Mouse (Mus musculus) thymus, postnatal 36 days (tissue): ENCODE measurements around the gene Clmp.
"Not testable (repeated sequence)": the region's sequence is repeated elsewhere in the genome, so short reads cannot be mapped to it uniquely, and the experiment has no call there.

Experiments
- DNase-seq, 2 experiments: peaks; one replicate each; pipeline ENCODE4 v3.0.0; 2022; ENCODE audit warnings: mixed read lengths in 2 of 2

The Clmp gene

GRCm38 (mm10) chr9:40732302-40732701 lies 46.5 kb downstream of the Clmp start:
- no peak for DNase-seq

DNA sequence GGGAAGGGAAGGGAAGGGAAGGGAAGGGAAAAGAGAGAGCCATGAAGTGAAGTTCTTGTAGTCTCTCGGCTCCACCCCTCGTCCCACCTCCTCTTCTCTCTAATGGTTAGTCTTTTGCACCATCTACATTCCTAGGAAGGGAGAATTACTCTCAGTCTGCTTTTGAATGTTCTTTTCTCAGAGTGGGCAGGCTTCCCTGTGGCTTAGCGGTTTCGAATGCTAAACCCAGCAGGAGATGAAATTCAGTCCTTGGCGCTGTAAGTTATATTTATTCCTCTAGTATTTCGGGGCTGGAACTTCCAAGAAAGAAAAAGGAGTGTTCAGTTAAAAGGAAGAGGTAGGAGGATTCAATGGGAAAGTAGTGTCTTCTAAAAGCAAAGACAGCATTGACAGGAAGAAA lies 51.4 kb downstream of the Clmp start:
- no peak for DNase-seq

DNA sequence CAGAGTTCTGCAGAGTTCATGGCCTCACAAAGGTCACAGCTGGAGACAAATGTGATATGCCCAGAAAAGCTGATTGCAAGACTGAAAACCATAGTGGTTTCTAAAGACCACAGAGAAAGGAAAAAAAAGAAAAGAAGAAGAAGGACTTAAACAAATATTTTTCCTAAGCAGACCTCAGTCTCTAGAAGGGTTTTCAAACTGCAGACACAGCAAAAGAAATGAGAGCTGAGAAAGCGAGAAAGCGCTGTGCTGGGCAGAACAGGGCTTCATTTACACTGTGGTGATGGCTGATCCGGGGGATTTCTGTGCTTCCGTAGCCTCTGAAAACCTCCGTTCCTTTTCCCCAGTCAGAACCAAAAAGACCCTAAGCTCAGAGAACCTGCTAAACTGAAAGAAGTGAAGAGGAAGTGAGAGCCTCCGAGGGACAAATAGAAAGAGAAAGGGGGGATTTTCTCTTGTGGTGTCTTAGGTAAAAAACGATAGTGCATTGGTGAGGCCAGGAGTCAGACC lies 57.8 kb downstream of the Clmp start:
- DNase-seq: no peak

DNA sequence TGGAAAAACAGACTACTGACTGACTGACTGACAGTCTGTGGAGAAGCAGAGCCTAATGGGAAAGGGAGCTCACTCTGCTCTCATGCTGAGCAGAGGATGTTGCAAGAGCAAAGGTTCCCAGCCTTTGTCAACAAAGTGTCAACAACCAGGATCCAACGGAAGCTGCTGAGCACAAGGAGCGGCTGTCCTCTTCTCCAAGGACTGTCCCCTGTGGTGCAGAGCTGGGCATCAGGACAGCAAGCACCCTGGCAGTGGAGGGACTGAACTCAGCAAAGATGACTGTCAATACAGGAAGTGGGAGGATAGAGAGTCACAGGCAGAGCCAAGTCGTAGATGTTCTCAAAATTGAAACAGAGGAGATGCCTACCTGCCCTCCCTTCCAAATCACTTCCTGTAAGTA lies 58.5 kb downstream of the Clmp start:
- DNase-seq: no peak

GRCm38 (mm10) chr9:40746796-40747195 lies 61.0 kb downstream of the Clmp start:
- DNase-seq: no peak

DNA sequence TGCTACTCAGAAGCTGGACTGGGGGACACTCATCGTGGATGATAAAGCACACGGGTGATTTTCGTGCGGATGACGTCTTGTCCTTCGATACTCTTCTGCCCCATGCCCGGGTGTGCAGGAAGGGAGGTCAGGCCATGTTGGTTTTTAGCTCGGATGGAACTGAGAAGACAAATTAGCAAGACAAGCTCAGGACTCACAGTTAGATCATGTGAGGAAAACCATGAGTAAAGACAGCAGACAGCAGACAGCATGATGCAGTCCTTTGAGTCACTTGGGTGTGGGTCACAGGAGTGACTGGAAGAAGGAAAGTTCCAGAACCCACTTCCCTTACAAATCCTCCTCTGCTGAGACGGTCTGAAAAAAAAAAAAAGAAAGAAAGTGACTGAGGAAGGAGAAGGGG lies 61.5 kb downstream of the Clmp start:
- no peak for DNase-seq

GRCm38 (mm10) chr9:40749832-40750620 lies 64.3 kb downstream of the Clmp start:
- DNase-seq: no peak

GRCm38 (mm10) chr9:40751749-40752148 lies 66.0 kb downstream of the Clmp start:
- no peak for DNase-seq

DNA sequence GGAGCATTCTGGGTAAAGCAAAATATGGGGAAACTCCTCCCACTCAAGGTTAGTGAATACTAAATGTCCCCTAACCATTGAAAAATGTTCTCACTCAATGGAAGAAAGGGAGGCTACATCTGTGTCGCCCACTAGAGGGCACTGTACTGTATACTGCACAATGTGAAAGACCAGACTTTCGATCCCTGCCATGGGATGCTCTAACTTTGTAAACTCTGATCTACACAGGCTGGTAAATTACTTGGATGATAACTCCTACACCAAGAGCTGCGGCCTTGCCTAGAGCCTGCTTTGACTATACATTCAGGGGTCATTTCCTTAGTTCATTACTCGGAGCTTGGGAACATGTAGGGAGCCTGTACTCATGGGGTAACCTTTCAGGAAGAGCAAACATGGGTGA lies 70.6 kb downstream of the Clmp start:
- peak; percentile 35 to 38 for DNase-seq

DNA sequence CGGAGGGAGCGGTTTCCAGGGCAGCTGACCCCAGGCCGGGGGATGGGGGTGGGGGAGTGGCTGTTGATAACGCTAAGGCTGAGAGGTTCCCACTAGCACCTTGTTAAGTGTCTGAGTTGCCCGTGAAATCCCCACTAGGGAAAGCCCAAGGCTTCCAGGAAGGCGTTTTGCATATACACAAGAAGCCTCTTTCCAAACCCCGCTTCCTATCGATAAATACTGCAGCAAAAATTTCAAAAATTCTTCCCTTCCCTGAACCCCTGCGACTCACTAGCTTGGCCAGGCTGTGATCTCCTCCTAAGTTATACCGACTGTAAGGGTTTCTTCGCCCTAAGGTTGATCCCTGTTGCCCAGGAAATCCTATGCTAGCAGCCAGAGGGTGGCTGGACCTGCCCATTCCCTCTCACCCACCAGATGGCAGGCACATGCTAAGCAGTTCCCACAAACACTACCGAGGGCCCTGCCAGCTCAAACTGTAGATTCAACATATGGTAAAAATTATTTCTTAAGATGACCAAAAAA lies 71.4 kb downstream of the Clmp start:
- DNase-seq: peak; percentile 15 to 25

- peak; percentile 52 to 57 for DNase-seq
Measured at GRCm38 (mm10) chr9:40757685-40758270, 72.0 kb downstream of the Clmp start.

DNA sequence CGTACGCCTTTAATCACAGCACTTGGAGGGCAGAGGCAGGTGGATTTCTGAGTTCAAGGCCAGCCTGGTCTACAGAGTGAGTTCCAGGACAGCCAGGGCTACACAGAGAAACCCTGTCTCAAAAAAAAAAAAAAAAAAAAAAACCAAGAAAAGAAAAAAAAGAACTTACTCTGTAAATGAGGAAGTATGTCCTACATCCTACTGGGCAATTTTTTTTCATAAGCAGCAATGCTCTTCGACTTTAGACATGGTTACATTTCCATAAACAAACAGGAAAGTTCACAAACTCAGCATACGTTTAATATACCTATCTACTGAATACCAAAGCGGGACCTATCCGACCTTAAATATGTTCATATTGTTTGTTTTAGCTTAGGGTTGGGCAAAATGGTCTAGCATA lies 76.6 kb downstream of the Clmp start:
- DNase-seq: no peak

GRCm38 (mm10) chr9:40764887-40765580 lies 79.3 kb downstream of the Clmp start:
- DNase-seq: no peak

DNA sequence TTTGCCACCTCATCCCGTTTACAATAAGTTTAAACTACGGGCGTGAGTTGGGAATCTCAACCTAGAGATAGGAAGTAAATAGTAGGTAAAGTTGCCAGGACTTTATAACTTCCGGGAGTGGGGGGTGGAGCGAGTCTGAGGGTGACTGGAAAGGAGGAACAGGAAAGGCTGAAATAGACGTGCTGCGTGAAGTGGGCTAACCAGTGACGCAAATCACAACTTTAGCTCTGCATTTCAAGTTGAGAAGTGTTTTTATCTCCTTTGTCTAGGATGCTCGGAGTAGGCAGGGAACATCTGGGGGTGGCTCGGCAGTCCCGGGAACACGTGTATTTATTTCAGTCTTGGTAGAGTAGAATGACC lies 79.8 kb downstream of the Clmp start:
- DNase-seq: no peak

DNA sequence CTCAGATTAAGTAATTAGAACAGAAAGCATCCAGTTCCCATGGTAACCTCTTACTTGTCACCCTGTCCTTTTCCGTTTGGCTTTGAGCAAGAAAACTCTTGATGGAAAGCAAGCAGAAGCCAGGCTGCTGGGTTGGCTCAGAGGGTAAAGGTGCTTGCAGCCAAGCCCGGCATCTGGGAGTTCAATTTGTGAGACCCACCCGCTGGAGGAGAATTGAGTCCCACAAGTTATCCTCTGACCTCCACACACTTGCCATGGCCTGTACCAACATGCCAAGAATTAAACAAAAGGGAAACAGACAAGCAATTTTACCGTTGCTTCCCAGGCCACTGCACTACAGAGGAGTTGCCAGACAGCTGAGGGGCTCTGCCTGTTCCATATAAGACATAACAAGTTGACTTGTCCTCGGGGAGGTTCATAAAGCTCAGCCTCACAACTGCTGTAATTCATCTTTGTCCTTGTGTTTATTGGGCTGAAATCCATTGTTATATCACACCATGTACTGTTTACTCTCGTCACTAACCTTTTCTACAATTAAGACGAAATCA lies 80.4 kb downstream of the Clmp start:
- DNase-seq: no peak

DNA sequence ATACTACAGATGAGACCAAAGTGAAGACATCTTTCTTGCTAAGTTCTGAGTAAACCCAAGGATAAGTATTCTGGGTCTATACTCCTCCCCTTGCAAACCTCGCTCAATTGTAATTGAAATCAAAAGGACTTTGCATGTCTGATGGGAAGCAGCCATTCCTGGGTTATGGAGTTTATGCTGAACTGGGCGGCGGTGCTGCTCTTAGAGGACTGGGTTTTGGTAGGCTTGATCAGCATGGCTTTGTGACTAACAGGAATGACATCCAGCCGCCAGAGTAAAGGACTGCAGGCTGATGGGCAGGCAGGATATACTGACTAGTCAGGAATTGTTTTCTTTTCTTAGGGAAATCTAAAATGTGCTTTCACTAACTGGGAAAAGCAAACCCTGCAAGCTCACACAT lies 82.2 kb downstream of the Clmp start:
- DNase-seq: no peak

DNA sequence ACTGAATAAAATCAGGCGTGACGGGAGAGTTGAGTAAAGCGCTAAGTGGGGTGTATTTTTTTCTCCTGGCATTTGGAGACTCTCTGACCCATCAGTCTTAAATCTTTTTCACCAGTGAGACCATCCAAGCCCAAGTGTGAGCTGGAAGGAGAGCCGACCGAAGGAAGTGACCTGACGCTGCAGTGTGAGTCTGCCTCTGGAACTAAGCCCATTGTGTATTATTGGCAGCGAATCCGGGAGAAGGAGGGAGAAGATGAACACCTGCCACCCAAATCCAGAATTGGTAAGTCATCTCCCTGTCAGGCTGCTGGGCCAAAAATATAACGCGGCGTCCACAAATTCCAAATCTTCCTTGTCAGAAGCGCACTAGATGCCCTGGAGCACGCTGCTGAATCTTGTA lies 86.5 kb downstream of the Clmp start:
- no peak for DNase-seq

DNA sequence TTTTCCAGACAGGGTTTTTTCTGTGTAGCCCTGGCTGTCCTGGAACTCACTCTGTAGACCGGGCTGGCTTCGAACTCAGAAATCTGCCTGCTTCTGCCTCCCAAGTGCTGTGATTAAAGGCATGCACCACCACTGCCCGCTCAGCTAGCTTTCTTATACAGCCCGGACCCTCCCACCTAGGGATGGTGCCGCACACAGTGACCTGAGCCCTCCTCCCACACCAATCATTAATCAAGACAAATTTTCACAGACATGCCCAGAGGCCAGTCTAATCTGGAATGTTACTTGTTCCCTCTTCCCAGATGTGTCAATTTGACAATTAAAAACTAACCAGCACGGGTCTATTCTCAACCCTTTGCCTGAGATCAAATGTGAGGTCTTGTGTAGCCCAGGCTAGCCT lies 87.4 kb downstream of the Clmp start:
- not testable (repeated sequence) for DNase-seq

DNA sequence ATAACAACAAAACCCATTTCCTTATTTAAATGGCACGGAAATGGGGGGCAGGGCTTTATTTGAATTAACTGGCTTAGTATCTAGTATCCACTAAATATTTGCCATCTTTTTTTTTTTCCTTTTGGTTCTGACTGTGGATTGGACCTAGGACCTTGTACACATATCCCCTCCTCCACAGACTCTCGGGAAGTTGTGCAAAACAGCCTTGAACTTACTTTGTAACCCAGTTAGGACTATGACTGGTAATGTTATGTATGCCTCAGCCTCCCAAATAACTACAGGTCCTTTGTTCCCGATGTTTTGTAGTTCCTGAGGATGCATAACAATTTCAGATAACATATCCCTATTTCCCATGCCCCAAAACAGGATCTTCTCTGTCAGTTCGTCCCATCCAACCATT lies 88.1 kb downstream of the Clmp start:
- no peak for DNase-seq

DNA sequence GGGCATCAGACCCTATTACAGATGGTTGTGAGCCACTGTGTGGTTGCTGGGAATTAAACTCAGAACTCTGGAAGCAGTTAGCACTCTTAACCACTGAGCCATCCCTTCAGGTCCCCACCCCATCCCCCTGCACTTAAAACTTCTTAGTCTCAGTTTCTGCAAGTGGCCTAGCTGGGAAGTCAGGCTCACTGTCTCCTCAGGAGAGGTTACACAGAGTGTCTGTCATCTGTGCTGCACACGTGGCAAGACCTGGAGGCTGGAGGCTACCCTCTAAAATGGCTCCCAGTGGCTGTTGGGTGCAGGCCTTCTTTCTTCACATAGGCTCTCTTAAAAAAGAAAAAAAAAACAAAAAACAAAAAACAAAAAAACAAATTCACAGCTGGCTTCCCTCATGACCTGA lies 90.3 kb downstream of the Clmp start:
- no peak for DNase-seq

GRCm38 (mm10) chr9:40776459-40777248 lies 90.9 kb downstream of the Clmp start:
- DNase-seq: no peak

DNA sequence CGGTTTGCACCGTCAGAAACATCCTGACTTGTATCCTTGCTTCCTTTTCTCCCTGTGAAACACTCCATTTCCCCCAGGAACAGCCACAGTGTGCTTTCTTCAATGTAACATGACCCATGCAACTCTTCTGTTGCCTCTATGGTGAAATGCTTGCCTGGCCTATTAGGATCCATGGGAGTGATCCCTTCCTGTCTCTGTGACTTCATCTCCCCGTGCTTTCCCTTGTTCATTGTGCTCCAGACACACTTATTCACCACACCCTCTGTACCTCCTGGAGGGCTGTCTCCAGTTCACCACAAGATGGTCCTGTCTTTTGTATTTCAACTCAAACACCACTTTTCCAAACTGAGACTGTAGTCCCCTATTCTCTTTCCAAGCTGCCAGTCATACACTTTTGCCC lies 94.3 kb downstream of the Clmp start:
- DNase-seq: no peak
